Mouse (Mus musculus): ENCODE data around the gene Bzw2. TPM values are rescaled to one million over a fixed set of nuclear protein-coding genes. Genes with fewer than 3 reads are reported as not detected.
"Not testable (repeated sequence)": the region's sequence is repeated elsewhere in the genome, so short reads cannot be mapped to it uniquely, and the experiment has no call there.

The Bzw2 gene
- polyA plus RNA-seq (2016; fragmentation: Nextera tagmentation; extraction: Ambion mirVana) = 267 and 285 TPM in 2 replicates

- peak within 1 kb of the TSS; percentile 90 for H3K27ac ChIP-seq
- H3K27me3 ChIP-seq = no peaks in the 10 kb centered on the region
- ATAC-seq (ENCODE audit: insufficient number of reproducible peaks, insufficient read depth, low FRiP score, low TSS enrichment, low read depth) = peak; percentile 21; the same call in 1 of the 2 replicates
- H3K9me3 ChIP-seq = no peaks in the 10 kb centered on the region
- peaks cover 27% of the 10 kb centered on the region for H3K4me1 ChIP-seq (replicated peaks)
- H3K9ac ChIP-seq (replicated peaks) = peak within 1 kb of the TSS; percentile 79
- H3K4me2 ChIP-seq = peak within 1 kb of the TSS; percentile 80
- whole genome bisulfite sequencing = 3% methylated on average over 26 of the region's 26 CpGs
- peaks cover 8% of the 10 kb centered on the region; the same call in 1 of the 2 replicates for H3K36me3 ChIP-seq
- H3K4me3 ChIP-seq (replicated peaks) = peak within 1 kb of the TSS; percentile 88
These were observed at the start of gene Bzw2 for GRCm38 (mm10) chr12:36157638-36158308. TSS of gene Bzw2 (minus strand) at chr12:36158080.

GRCm38 (mm10) chr12:36207072-36207799, 49.4 kb upstream of the Bzw2 start:
- Histone ChIP-seq H3K9ac (replicated peaks) (no peak overlapping the region), H3K4me1 (replicated peaks) (peaks cover 7% of the 10 kb centered on the region), H3K9me3 (no peaks in the 10 kb centered on the region), H3K27ac (no peak overlapping the region), H3K27me3 (no peaks in the 10 kb centered on the region), H3K4me2 (peak overlapping the region; percentile 40; the same call in 1 of the 2 replicates), H3K36me3 (no peaks in the 10 kb centered on the region), H3K4me3 (replicated peaks) (no peak overlapping the region)
- no peak for ATAC-seq (ENCODE audit: insufficient number of reproducible peaks, insufficient read depth, low FRiP score, low TSS enrichment, low read depth)
- 60% methylated on average over 9 of the region's 9 CpGs for WGBS

- ATAC-seq (ENCODE audit: insufficient number of reproducible peaks, insufficient read depth, low FRiP score, low TSS enrichment, low read depth); H3K9ac ChIP-seq (replicated peaks); H3K27me3 ChIP-seq; H3K27ac ChIP-seq; H3K4me2 ChIP-seq; H3K36me3 ChIP-seq; H3K4me3 ChIP-seq (replicated peaks); H3K9me3 ChIP-seq; H3K4me1 ChIP-seq (replicated peaks): not testable (repeated sequence)
- WGBS = 62% methylated on average over 5 of the region's 5 CpGs
These were observed 47.8 kb upstream of the Bzw2 start for GRCm38 (mm10) chr12:36205579-36206119.

- peaks cover 77% of the 10 kb centered on the region for H3K36me3 ChIP-seq
These were observed 37.1 kb upstream of the Bzw2 start for GRCm38 (mm10) chr12:36194976-36195375.

GRCm38 (mm10) chr12:36190343-36190742, 32.5 kb upstream of the Bzw2 start:
- no peak overlapping the region for H3K9ac ChIP-seq (replicated peaks)
- no peak overlapping the region for H3K27ac ChIP-seq
- no peaks in the 10 kb centered on the region for H3K4me1 ChIP-seq (replicated peaks)
- H3K9me3 ChIP-seq = no peaks in the 10 kb centered on the region
- H3K27me3 ChIP-seq = no peaks in the 10 kb centered on the region
- no peak overlapping the region for H3K4me2 ChIP-seq
- peaks cover 83% of the 10 kb centered on the region for H3K36me3 ChIP-seq
- 78% methylated on average over 5 of the region's 5 CpGs for WGBS
- no peak for ATAC-seq (ENCODE audit: insufficient number of reproducible peaks, insufficient read depth, low FRiP score, low TSS enrichment, low read depth)
- H3K4me3 ChIP-seq (replicated peaks) = no peak overlapping the region

More at GRCm38 (mm10) chr12:36194976-36195375, 37.1 kb upstream of the Bzw2 start:
- Histone ChIP-seq H3K27me3 (no peaks in the 10 kb centered on the region), H3K4me2 (no peak overlapping the region), H3K9ac (replicated peaks) (no peak overlapping the region), H3K9me3 (peaks cover 20% of the 10 kb centered on the region), H3K4me1 (replicated peaks) (no peaks in the 10 kb centered on the region), H3K27ac (no peak overlapping the region), H3K4me3 (replicated peaks) (no peak overlapping the region)
- ATAC-seq (ENCODE audit: insufficient number of reproducible peaks, insufficient read depth, low FRiP score, low TSS enrichment, low read depth) = no peak
- WGBS = 90% methylated on average over 7 of the region's 7 CpGs

- Histone ChIP-seq H3K27ac (no peak overlapping the region), H3K4me2 (no peak overlapping the region), H3K9me3 (no peaks in the 10 kb centered on the region), H3K27me3 (no peaks in the 10 kb centered on the region), H3K4me1 (replicated peaks) (no peaks in the 10 kb centered on the region), H3K36me3 (peaks cover 76% of the 10 kb centered on the region), H3K4me3 (replicated peaks) (no peak overlapping the region), H3K9ac (replicated peaks) (no peak overlapping the region)
- no peak for ATAC-seq (ENCODE audit: insufficient number of reproducible peaks, insufficient read depth, low FRiP score, low TSS enrichment, low read depth)
- WGBS = 96% methylated on average over 3 of the region's 3 CpGs
These were observed 31.7 kb upstream of the Bzw2 start for GRCm38 (mm10) chr12:36189610-36190009.

- H3K4me2 ChIP-seq = no peak overlapping the region
- no peaks in the 10 kb centered on the region for H3K9me3 ChIP-seq
- ATAC-seq (ENCODE audit: insufficient number of reproducible peaks, insufficient read depth, low FRiP score, low TSS enrichment, low read depth) = no peak
- no peaks in the 10 kb centered on the region for H3K4me1 ChIP-seq (replicated peaks)
- H3K27ac ChIP-seq = no peak overlapping the region
- H3K36me3 ChIP-seq = peaks cover 80% of the 10 kb centered on the region
- no peaks in the 10 kb centered on the region for H3K27me3 ChIP-seq
- no peak overlapping the region for H3K9ac ChIP-seq (replicated peaks)
- 88% methylated on average over 6 of the region's 6 CpGs for WGBS
- H3K4me3 ChIP-seq (replicated peaks) = no peak overlapping the region
These were observed 29.2 kb upstream of the Bzw2 start for GRCm38 (mm10) chr12:36187081-36187480.

GRCm38 (mm10) chr12:36182570-36182969, 24.7 kb upstream of the Bzw2 start:
- Histone ChIP-seq H3K36me3 (peaks cover 66% of the 10 kb centered on the region), H3K9ac (replicated peaks) (no peak overlapping the region), H3K27ac (no peak overlapping the region), H3K4me1 (replicated peaks) (no peaks in the 10 kb centered on the region), H3K4me2 (no peak overlapping the region), H3K27me3 (no peaks in the 10 kb centered on the region), H3K9me3 (no peaks in the 10 kb centered on the region), H3K4me3 (replicated peaks) (no peak overlapping the region)
- WGBS = 82% methylated on average over 6 of the region's 6 CpGs
- ATAC-seq (ENCODE audit: insufficient number of reproducible peaks, insufficient read depth, low FRiP score, low TSS enrichment, low read depth) = no peak

- no peak overlapping the region for H3K9ac ChIP-seq (replicated peaks)
- ATAC-seq (ENCODE audit: insufficient number of reproducible peaks, insufficient read depth, low FRiP score, low TSS enrichment, low read depth) = no peak
- no peak overlapping the region for H3K4me2 ChIP-seq
- H3K27me3 ChIP-seq = no peaks in the 10 kb centered on the region
- peaks cover 73% of the 10 kb centered on the region for H3K36me3 ChIP-seq
- H3K9me3 ChIP-seq = no peaks in the 10 kb centered on the region
- H3K4me1 ChIP-seq (replicated peaks) = no peaks in the 10 kb centered on the region
- H3K4me3 ChIP-seq (replicated peaks) = no peak overlapping the region
- no peak overlapping the region for H3K27ac ChIP-seq
- WGBS = 90% methylated on average over 5 of the region's 5 CpGs
These were observed 19.3 kb upstream of the Bzw2 start for GRCm38 (mm10) chr12:36177227-36177626.

GRCm38 (mm10) chr12:36165299-36165698, 7.4 kb upstream of the Bzw2 start:
- Histone ChIP-seq H3K4me2 (no peak overlapping the region), H3K27ac (no peak overlapping the region), H3K4me1 (replicated peaks) (peaks cover 14% of the 10 kb centered on the region), H3K4me3 (replicated peaks) (no peak overlapping the region), H3K9me3 (no peaks in the 10 kb centered on the region), H3K27me3 (no peaks in the 10 kb centered on the region), H3K9ac (replicated peaks) (no peak overlapping the region), H3K36me3 (peaks cover 26% of the 10 kb centered on the region)
- ATAC-seq (ENCODE audit: insufficient number of reproducible peaks, insufficient read depth, low FRiP score, low TSS enrichment, low read depth) = no peak
- 15% methylated on average over 1 of the region's 1 CpGs for WGBS

- Histone ChIP-seq H3K36me3 (peaks cover 21% of the 10 kb centered on the region), H3K9me3 (no peaks in the 10 kb centered on the region)
- ATAC-seq (ENCODE audit: insufficient number of reproducible peaks, insufficient read depth, low FRiP score, low TSS enrichment, low read depth) = no peak
These were observed 6.4 kb upstream of the Bzw2 start for GRCm38 (mm10) chr12:36164126-36164791.

More at GRCm38 (mm10) chr12:36164126-36164791, 6.4 kb upstream of the Bzw2 start:
- Histone ChIP-seq H3K27me3 (no peaks in the 10 kb centered on the region), H3K4me1 (replicated peaks) (peaks cover 14% of the 10 kb centered on the region), H3K27ac (no peak overlapping the region), H3K4me2 (no peak overlapping the region), H3K4me3 (replicated peaks) (no peak overlapping the region), H3K9ac (replicated peaks) (no peak overlapping the region)
- 80% methylated on average over 7 of the region's 7 CpGs for WGBS

All from limb, embryonic 12.5 days (tissue).